Mouse (Mus musculus): Measurements from ENCODE around the gene Nav3.

GRCm38 (mm10) chr10:110453566-110453965, 2.4 kb downstream of the Nav3 start:
- TF ChIP-seq CTCF (IDR thresholded peaks at IDR 0.05; ENCODE audit: low read depth): no peak
- TF ChIP-seq EP300 (IDR thresholded peaks at IDR 0.05; ENCODE audit: low read depth): no peak
